Mouse (Mus musculus) limb, embryonic 10.5 days (tissue): ENCODE results near the gene Gm45716. TPM values are rescaled to one million over a fixed set of nuclear protein-coding genes. Genes with fewer than 3 reads are reported as not detected.

Experiments used
- DNase-seq: peaks from one replicate; pipeline ENCODE4 v3.0.0-alpha.2; 2017; ENCODE audit warnings: low spot score
- H3K27ac ChIP-seq: fragments of 300-500 bp; sonication (generic); 2 replicates; pipeline ENCODE4 v1.5.1; 2016; ENCODE audit warnings: mild to moderate bottlenecking
- H3K27me3 ChIP-seq: fragments of 300-500 bp; sonication (generic); 2 replicates; pipeline ENCODE4 v1.6.1; 2016; ENCODE audit warnings: low read depth, mild to moderate bottlenecking; ENCODE audit not compliant: poor library complexity, severe bottlenecking
- H3K36me3 ChIP-seq: fragments of 300-500 bp; sonication (generic); 2 replicates; pipeline ENCODE4 v1.6.1; 2016; ENCODE audit warnings: mild to moderate bottlenecking, moderate library complexity
- H3K4me1 ChIP-seq: fragments of 300-500 bp; sonication (generic); 2 replicates; pipeline ENCODE4 v1.6.1; 2016
- H3K4me3 ChIP-seq: fragments of 300-500 bp; sonication (generic); 2 replicates; pipeline ENCODE4 v1.5.1; 2016; ENCODE audit warnings: mild to moderate bottlenecking, moderate library complexity
- H3K9me3 ChIP-seq: fragments of 300-500 bp; sonication (generic); replicated peaks from 2 replicates; pipeline ENCODE4 v1.6.1; 2016; ENCODE audit warnings: mild to moderate bottlenecking
- WGBS: fragments of 180-500 bp; shearing (Covaris S2); methylation state at CpG from one replicate; pipeline ENCODE4 v1.1.7; 2016; 5-methylcytosine and 5-hydroxymethylcytosine counted together
- polyA plus RNA-seq: library from polyadenylated mRNA; unstranded; fragments of >200 nt; fragmentation: Nextera tagmentation; extraction: Ambion mirVana; gene quantifications from 2 replicates; pipeline ENCODE4 v1.2.1, GENCODE M21; 2016

The Gm45716 gene
- polyA plus RNA-seq: 12.7 and 13.9 TPM in 2 replicates

DNA sequence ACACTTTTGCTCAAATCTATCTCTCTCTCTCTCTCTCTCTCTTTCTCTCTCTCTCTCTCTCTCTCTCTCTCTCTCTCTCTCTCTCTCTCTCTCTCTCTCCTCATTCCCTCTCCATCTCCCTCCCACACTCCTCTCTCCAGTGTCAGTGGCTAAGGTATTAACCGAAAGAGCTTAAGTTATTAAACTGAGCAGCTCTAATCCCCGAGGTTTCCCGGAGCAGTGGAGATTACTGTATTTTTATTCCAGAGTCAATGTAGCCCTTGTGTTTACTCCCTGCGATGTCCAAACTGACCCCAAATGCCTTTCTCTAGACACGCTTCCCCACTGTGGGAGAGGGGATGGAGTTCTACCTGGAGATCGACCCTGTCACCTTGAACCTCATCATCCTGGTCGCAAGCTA is at the start of gene Gm45716:
Gm45716 (plus strand) TSS at position 243 of the 400 bp plus-strand sequence.
- Histone ChIP-seq H3K9me3 (no peaks in the 10 kb centered on the region), H3K4me1 (no peaks in the 10 kb centered on the region), H3K27ac (no peak within 1 kb of the TSS), H3K4me3 (no peak within 1 kb of the TSS), H3K27me3 (no peaks in the 10 kb centered on the region), H3K36me3 (no peaks in the 10 kb centered on the region)
- 93% methylated on average over 7 of the region's 7 CpGs for WGBS
- DNase-seq: no peak

DNA sequence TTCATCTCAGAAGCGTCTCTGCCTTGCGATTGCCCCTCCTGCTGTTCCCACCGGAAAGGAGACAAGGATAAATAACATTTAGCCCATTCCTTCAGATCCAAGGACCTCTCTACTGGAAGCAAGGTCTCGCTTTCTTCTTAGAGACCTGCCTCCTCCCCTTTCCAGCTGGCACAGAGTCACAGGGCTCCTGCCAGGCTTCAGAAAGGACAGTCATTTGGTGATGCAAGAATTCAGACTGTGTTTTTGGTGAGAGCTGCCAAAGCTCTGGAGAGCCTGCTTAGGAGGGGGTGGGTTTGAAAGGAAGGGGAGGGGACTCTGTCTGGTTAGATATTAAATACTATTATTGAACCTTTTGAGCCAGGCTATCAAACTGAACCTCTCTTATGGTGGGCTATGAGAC is 45.1 kb upstream of the Gm45716 start:
- Histone ChIP-seq H3K36me3 (no peaks in the 10 kb centered on the region), H3K27me3 (no peaks in the 10 kb centered on the region), H3K9me3 (no peaks in the 10 kb centered on the region), H3K4me3 (no peak overlapping the region), H3K27ac (no peak overlapping the region), H3K4me1 (peaks cover 9% of the 10 kb centered on the region)
- 49% methylated on average over 4 of the region's 4 CpGs for WGBS
- no peak for DNase-seq

DNA sequence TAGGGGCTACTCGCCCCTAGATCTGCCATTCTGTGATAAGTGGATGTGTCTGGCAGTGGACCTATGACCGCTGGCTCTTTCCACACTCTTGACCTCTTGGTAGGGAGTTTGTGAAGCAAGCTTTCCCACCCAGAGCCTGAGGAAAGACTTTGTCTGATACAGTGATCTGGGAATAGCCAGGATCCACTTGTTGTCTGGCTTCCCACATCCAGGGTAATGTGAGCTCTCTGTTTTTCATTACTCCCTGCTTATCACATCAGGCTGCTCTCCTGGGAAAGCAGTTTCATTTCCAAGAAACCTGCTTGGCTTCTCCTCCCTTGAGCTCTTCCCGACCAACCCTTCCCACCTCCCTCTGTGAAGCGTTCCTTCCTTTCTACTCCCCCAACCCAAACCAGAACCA is 44.5 kb upstream of the Gm45716 start:
- WGBS: 68% methylated on average over 4 of the region's 4 CpGs
- DNase-seq: no peak
- H3K27ac ChIP-seq: no peak overlapping the region

DNA sequence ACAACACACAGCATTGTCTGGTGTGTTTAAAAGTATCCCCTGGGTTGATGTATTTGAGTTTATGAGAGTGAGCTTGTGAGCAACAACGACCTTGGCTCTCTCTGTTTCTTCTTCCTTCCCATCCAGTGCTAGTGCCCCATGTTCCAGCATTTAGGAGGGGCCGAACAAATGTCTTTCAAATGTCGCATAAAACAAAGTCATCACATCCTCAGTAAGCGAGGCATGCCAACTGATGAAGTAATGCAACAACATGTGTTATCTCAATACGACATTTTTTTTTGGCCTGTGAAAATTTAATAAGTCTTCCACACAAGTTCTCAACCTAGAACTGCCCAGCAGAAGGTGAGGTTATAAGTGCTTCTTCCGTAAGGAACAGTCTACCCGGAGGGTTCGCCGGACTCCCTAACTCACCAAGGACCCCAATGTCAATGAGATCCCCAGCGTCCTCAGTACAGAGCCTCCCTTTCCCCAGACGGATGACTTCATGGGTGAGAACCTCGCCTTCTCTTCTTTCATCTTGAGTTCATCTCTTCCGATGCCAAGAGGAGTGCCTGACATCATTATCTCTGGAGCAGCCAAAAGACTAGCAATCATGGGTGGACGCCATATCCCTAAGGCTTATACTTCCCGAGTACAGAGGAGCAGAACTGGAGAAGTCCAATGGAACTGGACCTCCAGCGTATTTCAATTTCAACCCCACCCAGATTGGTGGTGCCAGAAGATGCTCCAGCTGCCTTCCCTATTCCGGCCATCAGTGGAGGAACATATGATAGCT is 41.2 kb upstream of the Gm45716 start:
- 92% methylated on average over 17 of the region's 17 CpGs for WGBS

More for the DNA sequence above, 44.5 kb upstream of the Gm45716 start:
- no peaks in the 10 kb centered on the region for H3K9me3 ChIP-seq
- no peaks in the 10 kb centered on the region for H3K27me3 ChIP-seq
- H3K4me3 ChIP-seq: no peak overlapping the region
- H3K36me3 ChIP-seq: no peaks in the 10 kb centered on the region
- peaks cover 6% of the 10 kb centered on the region for H3K4me1 ChIP-seq

DNA sequence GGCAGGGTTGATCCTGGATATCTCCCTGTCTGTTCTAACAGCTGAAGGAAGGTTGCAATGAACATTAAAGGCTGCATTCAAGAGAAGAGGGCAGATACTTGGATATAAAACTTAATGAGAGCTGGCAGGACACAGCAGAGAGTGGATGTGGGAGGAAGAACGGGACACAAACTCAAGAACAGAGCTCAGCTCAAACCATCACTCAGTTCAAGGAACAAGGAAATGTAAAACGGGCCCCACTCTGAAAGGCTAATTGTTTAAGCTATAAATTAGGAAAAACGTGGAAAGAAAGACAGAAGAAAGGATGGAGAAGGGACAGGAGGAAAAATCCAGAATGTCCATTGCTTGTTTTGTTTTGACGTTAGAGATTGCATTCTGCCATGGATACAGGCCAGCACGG is 32.4 kb upstream of the Gm45716 start:
- no peak overlapping the region for H3K27ac ChIP-seq

More for the DNA sequence above, 41.2 kb upstream of the Gm45716 start:
- no peaks in the 10 kb centered on the region for H3K27me3 ChIP-seq
- no peak overlapping the region for H3K27ac ChIP-seq
- H3K4me1 ChIP-seq: peaks cover 6% of the 10 kb centered on the region
- no peaks in the 10 kb centered on the region for H3K36me3 ChIP-seq
- no peaks in the 10 kb centered on the region for H3K9me3 ChIP-seq
- H3K4me3 ChIP-seq: no peak overlapping the region
- no peak for DNase-seq

DNA sequence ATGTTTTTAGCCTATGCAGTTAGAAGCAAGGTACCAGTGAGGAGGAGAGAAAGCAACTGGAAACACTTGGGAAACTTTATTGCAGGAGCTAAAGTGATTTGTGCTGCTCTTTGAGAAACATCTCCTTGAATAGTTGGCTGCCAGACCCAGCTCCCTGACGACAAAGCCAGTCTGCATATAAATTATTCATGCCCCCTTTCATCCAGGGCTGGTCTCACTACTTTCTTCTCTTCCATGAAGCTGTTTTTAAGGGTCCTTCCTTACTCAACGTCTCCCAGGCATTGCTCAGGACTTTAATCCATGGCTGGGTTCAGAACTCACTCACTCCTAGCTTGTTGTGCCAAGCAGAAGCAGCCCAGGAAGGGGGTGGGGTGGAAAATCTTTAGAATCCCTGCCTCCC is 32.0 kb upstream of the Gm45716 start:
- H3K27ac ChIP-seq: no peak overlapping the region

More for the DNA sequence above, 32.4 kb upstream of the Gm45716 start:
- Histone ChIP-seq H3K27me3 (no peaks in the 10 kb centered on the region), H3K36me3 (no peaks in the 10 kb centered on the region), H3K4me1 (peaks cover 9% of the 10 kb centered on the region; the same call in 1 of the 2 replicates), H3K9me3 (no peaks in the 10 kb centered on the region), H3K4me3 (no peak overlapping the region)
- WGBS: 48% methylated on average over 5 of the region's 5 CpGs
- no peak for DNase-seq

DNA sequence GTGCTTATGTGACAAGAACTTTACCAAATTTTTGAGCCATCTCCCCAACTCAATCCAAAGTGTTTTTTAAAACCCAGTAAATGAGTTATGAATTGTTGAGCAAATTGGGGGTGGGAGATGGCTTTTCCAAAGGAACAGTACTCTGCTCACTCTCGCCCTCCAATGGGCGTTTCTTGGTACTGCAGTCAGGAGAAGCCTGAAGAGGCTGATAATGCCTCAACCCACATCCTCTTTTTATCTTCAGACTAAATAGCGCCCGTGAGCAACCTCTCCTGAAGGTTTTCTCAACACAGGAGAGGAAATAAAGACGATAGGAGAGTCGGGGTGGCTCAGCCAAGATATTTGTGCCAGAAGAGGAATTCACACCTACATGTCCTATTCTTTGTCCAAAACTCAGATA is 19.7 kb upstream of the Gm45716 start:
- Histone ChIP-seq H3K36me3 (no peaks in the 10 kb centered on the region), H3K4me3 (no peak overlapping the region), H3K27ac (no peak overlapping the region), H3K27me3 (no peaks in the 10 kb centered on the region), H3K9me3 (no peaks in the 10 kb centered on the region), H3K4me1 (0 out of 2 replicates have a peak, but pooled peaks cover 4% of the 10 kb centered on the region)
- DNase-seq: peak; percentile 40
- 23% methylated on average over 6 of the region's 6 CpGs for WGBS

More for the DNA sequence above, 32.0 kb upstream of the Gm45716 start:
- H3K9me3 ChIP-seq: no peaks in the 10 kb centered on the region
- WGBS: 17% methylated on average over 2 of the region's 2 CpGs
- H3K27me3 ChIP-seq: no peaks in the 10 kb centered on the region
- H3K4me3 ChIP-seq: no peak overlapping the region
- peaks cover 9% of the 10 kb centered on the region; the same call in 1 of the 2 replicates for H3K4me1 ChIP-seq
- no peaks in the 10 kb centered on the region for H3K36me3 ChIP-seq
- DNase-seq: no peak

DNA sequence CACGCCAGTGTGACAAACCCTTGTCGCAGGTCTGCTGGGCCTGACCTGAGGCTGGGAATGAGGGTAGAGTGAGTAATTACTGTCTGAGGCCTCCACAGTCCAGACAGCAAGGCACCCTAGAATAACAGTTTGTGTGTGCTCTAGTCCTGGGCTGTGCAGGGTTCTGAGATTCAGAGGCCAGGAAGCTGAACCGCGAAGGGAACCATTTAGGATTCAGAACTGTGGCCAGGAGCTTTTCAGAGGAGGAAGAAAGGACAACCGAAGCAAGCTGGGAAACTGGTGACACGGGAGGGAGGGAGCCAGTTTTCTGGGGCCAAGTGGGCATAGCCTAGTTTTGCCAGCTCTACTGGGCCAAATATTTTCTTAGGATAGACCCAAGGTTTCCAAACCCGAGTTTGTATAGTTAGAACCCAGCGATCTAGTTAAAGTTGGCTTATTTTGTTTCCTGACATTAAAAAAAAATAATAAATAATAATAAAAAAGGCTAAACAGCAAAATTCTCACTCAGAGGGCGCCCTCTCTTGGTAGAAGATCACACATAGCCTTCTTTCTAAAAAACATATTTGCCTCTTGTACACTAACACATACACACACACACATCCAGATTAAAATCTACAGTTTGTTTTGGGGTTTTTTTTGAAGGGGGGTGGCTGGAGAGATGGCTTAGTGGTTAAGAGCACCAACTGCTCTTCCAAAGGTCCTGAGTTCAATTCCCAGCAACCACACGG is 19.0 kb upstream of the Gm45716 start:
- no peak for DNase-seq
- Histone ChIP-seq H3K9me3 (no peaks in the 10 kb centered on the region), H3K4me3 (no peak overlapping the region), H3K4me1 (0 out of 2 replicates have a peak, but pooled peaks cover 4% of the 10 kb centered on the region), H3K27me3 (no peaks in the 10 kb centered on the region), H3K36me3 (no peaks in the 10 kb centered on the region), H3K27ac (no peak overlapping the region)
- 82% methylated on average over 10 of the region's 10 CpGs for WGBS

DNA sequence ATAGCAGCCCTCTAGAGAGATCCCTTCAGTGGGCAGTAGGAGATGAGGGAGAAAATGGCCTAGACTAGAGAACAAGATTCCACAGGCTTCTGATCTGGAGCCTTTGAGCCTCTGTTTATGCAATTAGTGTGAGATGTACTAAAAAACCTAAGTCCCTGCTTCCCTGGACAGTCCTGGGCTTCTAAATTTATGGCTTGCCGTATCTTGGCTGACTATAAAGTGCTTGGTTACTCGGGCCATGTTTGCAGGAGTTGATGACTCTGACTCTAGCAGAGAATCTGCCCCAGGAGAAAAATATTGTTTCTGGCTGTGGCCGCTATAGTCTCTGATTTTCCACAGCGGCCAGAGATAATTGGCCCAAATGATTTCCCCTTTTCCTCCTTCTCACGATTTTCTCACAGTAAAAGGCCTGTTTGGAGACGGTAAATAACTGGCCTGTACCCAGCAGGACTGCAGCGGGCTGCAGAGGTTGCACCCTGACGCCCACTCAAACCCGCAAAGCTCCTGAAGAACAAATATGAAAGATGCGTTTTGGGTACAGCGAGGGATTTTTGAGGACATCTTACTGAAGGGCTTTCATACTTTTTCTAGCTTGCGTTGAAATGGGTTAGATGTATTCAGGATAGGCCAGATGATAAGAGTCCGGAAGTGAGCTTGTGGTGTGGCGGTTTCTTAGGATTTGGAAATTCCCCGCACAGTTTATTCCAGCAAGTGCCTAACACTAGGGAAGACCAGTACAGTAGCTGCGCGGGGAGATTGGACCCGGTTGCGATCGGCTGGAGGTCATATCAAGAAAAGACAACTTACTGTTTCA is 18.1 kb upstream of the Gm45716 start:
- WGBS: 61% methylated on average over 20 of the region's 20 CpGs
- no peaks in the 10 kb centered on the region for H3K36me3 ChIP-seq
- DNase-seq: no peak
- 0 out of 2 replicates have a peak, but pooled peaks cover 4% of the 10 kb centered on the region for H3K4me1 ChIP-seq
- H3K27me3 ChIP-seq: no peaks in the 10 kb centered on the region
- peak overlapping the region; percentile 14; the same call in 1 of the 2 replicates for H3K4me3 ChIP-seq
- H3K27ac ChIP-seq: no peak overlapping the region
- no peaks in the 10 kb centered on the region for H3K9me3 ChIP-seq

DNA sequence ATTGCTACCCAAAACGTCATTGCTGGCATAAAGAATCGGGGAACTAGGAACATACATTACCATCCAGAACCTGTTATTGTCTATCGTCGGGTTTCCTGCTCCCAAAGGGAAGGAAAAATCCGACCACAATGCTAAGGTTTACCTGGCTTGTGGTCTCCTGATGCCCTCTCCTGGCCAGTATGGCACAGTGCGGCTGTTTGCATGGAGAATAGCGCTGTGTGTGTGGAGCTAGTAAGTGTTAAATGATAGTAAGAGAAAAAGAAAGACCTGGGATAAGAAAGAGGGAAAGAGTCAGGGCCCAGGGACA is 17.5 kb upstream of the Gm45716 start:
- Histone ChIP-seq H3K4me3 (peak overlapping the region; percentile 14; the same call in 1 of the 2 replicates), H3K9me3 (no peaks in the 10 kb centered on the region), H3K36me3 (no peaks in the 10 kb centered on the region), H3K4me1 (0 out of 2 replicates have a peak, but pooled peaks cover 4% of the 10 kb centered on the region), H3K27ac (no peak overlapping the region), H3K27me3 (no peaks in the 10 kb centered on the region)
- DNase-seq: peak; percentile 81
- WGBS: 3% methylated on average over 7 of the region's 7 CpGs

DNA sequence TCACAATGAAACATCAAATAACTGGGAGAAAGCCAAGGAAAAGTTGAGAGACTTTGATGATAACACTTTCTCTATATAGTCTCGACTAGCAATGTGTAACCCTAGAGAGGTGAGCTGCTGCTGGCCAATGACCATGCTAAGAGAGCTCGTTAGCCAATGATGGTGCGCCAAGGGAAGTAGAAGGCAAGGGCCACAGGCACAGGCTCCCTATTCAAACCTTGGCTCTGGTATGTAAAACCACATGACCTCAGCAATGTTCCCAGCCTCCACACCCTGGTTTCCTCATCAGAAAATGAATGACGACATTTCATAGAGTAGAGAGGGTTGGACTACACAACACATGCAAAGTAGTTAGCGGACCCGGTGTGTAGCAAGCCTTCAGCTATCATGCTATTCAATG is 15.2 kb upstream of the Gm45716 start:
- Histone ChIP-seq H3K4me3 (no peak overlapping the region), H3K9me3 (no peaks in the 10 kb centered on the region), H3K4me1 (0 out of 2 replicates have a peak, but pooled peaks cover 4% of the 10 kb centered on the region), H3K27me3 (no peaks in the 10 kb centered on the region), H3K27ac (no peak overlapping the region), H3K36me3 (no peaks in the 10 kb centered on the region)
- DNase-seq: no peak
- 91% methylated on average over 6 of the region's 6 CpGs for WGBS

DNA sequence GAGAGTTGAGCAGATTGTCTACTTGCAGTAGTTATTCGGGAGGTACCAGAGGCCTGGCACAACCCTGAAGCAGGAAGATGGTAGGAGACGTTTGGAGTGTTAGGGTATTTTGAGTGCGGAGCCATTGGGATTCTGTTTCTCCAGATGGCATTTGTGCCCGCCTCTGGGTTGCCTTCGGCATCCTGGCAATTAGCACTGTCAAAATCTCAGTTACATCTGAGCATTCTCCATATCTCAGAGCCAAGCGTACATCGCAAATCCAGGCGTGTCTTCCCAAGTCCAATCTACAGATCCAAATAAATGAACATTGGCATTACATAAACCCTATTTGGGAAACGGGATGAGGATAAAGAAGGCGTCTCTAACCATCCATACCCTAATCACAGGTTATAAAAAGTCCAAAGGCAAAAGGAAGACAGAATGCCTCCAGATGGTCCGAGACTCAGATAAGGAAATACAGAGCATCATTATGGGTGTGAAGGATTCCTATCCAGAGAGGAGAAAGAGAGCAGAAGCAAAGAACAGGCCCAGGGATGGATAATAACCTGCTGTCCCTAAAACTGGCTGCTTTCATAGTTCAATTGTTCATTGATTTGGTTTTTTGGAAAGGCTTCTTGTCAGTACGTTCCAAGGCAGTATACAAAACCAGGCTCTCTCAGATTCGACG is 11.7 kb upstream of the Gm45716 start:
- no peak overlapping the region for H3K4me3 ChIP-seq
- no peak for DNase-seq
- H3K4me1 ChIP-seq: no peaks in the 10 kb centered on the region
- H3K27ac ChIP-seq: no peak overlapping the region
- WGBS: 92% methylated on average over 14 of the region's 14 CpGs
- H3K9me3 ChIP-seq: no peaks in the 10 kb centered on the region
- H3K36me3 ChIP-seq: no peaks in the 10 kb centered on the region
- H3K27me3 ChIP-seq: no peaks in the 10 kb centered on the region
